Mouse (Mus musculus): ENCODE measurements around the gene Asic1.
"Not testable (repeated sequence)": the region's sequence is repeated elsewhere in the genome, so short reads cannot be mapped to it uniquely, and the experiment has no call there.

The Asic1 gene

GRCm38 (mm10) chr15:99664600-99665451, 5.3 kb upstream of the Asic1 start:
- DNase-seq: peak; percentile 75

DNA sequence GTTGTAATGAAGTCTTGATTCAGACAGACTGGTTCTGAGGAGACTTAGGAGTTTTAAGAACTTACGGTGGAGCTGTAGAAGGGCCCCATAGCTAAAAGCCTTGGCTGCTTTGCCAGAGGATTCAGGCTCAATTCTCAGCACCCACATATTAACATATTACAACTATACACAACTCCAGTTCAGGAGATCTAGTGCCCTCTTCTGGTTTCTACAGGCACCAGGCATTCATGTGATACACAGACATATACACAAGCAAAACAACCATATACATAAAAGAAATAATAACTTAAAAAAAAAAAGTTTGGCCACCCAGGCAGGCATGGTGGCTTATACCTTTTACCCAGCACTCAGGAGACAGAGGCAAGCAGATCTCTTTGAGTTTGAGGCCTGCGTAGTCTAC, 2.6 kb upstream of the Asic1 start:
- no peak for DNase-seq

DNA sequence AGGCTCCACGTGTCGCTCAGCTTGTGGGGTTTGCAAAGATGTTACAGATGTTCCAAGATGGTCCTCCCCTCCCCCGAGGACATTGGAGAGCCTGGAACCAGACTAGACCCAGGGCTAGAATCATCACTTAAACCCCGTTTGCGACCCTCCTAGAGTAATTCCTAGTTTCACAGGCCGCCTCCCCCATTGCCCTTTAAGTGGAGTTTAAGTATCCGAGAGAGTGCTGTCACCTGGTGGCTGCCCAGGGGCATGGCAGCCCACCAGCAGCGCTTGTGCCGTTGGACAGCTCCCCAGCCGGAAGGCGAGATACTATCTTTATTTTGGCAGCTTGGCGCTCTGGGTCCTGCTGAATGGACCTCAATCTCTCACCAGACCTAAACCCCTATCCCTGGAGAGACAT, 1.3 kb upstream of the Asic1 start:
- peak; percentile 90 for DNase-seq

DNA sequence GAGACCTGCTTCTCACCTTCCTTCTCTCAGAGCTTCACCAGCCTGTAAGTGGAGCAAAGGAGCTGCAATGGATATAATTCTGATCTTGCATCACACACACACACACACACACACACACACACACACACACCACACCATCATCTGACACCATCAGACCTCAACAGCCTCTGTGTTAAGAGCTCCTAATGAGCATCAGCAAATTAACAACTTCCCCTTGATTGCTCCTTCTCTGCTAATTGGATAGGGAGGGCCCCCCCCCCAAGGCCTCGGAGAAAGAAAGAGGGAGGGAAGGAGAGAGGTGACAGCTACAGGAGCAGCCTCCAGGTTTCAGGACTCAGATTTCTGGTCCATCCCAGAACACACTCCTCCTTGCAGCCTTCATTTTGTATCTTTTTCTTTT, 776 bp upstream of the Asic1 start:
- no peak for DNase-seq

- no peak for DNase-seq
Observed at GRCm38 (mm10) chr15:99670964-99671670, 949 bp downstream of the Asic1 start.

- DNase-seq: no peak
Observed at GRCm38 (mm10) chr15:99671783-99672182, 1.6 kb downstream of the Asic1 start.

GRCm38 (mm10) chr15:99674866-99675265, 4.7 kb downstream of the Asic1 start:
- peak; percentile 57 for DNase-seq

DNA sequence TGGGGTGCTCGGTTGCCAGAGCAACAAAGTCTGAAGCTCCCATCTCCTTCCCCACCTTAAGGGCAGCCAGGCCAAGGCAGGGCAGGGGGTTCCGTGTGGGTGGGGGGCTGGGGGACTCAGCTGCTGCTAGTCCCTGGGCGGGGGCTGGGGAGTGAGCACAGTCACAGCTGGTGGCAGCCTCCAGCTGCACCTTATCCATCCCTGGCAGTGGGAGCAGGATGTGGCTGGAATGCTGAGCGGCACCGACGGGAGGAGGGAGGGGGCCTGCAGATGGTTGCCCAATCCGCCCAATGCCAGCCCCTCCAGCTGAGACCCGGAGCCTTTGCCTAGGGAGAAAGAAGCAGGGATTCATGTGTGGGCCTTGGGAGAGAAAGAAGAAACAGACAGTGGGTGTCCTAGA, 6.9 kb downstream of the Asic1 start:
- DNase-seq: peak; percentile 44

DNA sequence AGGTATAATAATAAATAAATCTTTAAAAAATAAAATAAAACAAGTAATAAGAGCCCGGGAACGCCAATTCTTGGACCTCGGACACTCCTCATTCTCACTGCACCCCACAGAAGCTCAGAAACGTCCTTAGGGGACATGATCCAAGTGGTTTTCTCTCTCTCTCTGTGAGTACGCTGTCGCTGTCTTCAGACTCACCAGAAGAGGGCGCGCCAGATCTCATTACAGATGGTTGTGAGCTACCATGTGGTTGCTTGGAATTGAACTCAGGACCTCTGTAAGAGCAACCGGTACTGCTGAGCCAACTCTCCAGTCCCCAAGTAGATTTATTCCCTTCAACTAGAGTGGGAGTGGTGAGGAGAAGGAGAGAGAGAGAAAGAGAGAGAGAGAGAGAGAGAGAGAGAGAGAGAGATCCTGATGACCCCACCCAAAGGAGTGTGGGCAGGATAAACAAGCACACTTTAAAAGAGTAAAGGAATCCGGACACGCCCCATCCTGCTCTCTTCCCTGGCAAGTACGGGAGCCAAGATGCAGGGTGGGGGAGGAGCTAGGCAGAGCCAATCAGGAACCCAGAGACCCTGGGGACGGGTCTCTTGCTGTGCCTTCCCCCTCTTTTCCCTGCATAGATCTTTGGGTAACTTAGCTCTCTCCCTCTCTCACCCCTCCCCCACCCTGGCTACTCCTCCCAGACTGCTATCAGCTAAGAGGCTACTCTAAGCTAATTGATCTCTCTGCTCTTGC, 8.1 kb downstream of the Asic1 start:
- DNase-seq: peak; percentile 55

GRCm38 (mm10) chr15:99679008-99679407, 8.8 kb downstream of the Asic1 start:
- DNase-seq: no peak

DNA sequence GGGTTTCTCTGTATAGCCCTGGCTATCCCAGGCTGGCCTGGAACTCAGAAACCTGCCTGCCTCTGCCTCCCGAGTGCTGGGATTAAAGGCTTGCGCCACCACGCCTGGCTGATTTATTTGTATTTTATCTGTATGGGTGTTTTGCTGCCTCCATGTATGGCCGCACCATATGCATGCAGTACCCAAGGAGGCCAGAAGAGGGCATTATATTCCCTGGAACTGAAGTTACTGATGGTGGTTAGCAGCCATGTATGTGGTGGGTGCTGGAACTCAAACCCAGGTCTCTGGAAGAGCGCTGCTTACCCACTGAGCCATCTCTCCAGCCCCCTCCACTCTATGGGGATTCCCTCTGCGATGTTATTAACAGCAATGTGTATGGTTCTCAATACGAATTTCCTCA, 12.7 kb downstream of the Asic1 start:
- DNase-seq: no peak

- no peak for DNase-seq
Observed at GRCm38 (mm10) chr15:99684156-99684555, 14.0 kb downstream of the Asic1 start.

- peak; percentile 89 for DNase-seq
Observed at GRCm38 (mm10) chr15:99688712-99689111, 18.5 kb downstream of the Asic1 start.

GRCm38 (mm10) chr15:99690924-99691323, 20.8 kb downstream of the Asic1 start:
- no peak for DNase-seq

- DNase-seq: no peak
Observed at GRCm38 (mm10) chr15:99691976-99692375, 21.8 kb downstream of the Asic1 start.

DNA sequence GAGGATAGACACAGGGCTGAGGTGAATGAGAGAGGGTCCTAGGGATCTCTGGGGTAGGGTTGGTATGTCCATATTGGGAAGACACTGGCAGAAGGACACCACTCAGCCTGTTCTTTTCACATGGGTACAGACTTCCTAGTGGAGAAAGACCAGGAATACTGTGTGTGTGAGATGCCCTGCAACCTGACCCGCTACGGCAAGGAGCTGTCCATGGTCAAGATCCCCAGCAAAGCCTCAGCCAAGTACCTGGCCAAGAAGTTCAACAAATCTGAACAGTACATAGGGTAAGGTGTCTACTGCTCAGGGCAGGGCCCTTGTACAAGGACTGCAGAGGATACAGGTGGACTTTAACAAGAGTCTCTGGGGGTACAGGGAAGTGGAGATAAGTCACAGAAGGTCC, 27.1 kb downstream of the Asic1 start:
- DNase-seq: no peak

GRCm38 (mm10) chr15:99698533-99699085, 28.4 kb downstream of the Asic1 start:
- DNase-seq: no peak

DNA sequence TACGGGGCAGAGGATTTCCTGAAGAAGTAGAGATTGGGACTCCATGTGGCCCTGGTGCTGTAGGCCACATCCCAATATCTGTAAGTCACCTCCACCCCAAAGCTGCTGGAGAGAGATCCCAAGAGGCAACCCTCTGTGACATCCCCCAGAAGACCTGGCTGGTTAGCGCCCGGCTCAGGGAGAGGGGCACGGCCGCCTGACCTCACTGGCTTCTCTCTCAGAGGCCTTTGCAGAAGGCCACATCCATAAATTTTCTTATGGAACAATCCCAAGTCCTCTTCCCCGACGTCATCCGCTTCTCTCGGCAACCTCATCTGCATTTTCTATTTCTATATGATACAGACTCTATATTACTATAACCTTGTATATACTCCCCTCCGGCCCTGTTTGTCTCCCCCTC, 29.5 kb downstream of the Asic1 start:
- no peak for DNase-seq

GRCm38 (mm10) chr15:99700219-99701106, 30.3 kb downstream of the Asic1 start:
- peak; percentile 64 for DNase-seq

DNA sequence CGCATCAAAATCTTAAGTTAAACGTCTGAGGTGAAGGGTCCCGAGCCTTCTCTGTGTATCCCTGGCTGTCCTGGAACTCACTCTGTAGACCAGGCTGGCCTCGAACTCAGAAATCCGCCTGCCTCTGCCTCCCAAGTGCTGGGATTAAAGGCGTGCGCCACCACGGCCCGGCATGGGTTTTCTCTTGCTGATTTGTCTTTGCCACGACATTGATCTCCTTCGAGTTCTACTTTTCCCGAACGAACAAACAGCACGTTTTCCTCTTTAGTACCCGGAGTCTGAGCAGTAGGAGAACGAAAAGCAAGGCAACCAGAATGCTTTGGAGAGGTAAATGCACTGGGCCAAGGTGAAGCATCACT, 31.5 kb downstream of the Asic1 start:
- DNase-seq: not testable (repeated sequence)

DNA sequence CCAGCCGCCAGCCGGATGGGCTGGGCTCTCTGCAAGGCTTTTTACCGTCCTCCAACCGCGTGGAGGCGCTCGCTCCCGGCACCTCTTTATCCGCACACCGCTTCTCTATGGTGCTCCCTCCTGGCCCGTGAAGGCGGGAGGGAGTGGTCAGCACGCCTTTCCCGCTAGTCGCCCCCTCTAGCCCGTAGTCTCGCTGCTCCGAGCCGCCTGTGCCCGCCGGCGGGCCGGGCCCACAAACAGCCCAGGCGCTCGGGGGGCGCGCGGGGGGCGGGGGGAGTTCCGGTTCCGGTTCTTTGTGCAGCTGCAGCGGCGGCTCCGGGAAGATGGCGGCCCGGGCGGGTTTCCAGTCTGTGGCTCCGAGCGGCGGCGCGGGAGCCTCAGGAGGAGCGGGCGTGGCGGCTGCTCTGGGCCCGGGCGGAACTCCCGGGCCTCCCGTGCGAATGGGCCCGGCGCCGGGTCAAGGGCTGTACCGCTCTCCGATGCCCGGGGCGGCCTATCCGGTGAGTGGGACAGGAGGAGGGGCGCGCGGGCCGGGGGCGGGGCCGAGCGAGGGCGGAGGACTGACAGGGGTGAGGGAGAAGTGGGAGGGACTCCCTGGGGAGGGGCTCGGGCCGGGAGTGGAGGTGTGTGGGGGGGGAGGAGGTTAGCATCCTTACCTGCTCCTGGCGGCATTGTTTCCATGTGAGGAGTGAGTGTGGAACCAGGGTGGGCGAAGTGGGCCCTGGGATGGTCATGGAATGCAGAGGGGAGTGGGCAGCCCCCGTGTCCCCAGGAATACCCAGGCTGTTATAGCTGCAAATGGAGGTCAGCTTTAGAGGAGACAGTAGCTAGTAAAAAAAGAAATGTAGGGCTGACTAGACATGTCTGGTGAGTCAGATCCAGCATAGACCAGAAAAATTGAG, 32.1 kb downstream of the Asic1 start, which contains the start of gene Smarcd1:
Smarcd1 (plus strand) TSS at position 131 of the 902 bp plus-strand sequence.
- peak; percentile 93 for DNase-seq

All from cerebellum, adult 9-10 months (tissue).